Mouse (Mus musculus) CD4-positive helper T cell, adult 2 months (primary cell): ENCODE data around the gene Tns2.

Experiments
- DNase-seq: peaks from one replicate; pipeline ENCODE4 v3.0.0-alpha.2; 2012; ENCODE audit warnings: low read depth, missing footprints, low spot score

Gene Tns2

GRCm38 (mm10) chr15:102108651-102109525 lies 8.7 kb downstream of the Tns2 start:
- DNase-seq, result peak; percentile 82

DNA sequence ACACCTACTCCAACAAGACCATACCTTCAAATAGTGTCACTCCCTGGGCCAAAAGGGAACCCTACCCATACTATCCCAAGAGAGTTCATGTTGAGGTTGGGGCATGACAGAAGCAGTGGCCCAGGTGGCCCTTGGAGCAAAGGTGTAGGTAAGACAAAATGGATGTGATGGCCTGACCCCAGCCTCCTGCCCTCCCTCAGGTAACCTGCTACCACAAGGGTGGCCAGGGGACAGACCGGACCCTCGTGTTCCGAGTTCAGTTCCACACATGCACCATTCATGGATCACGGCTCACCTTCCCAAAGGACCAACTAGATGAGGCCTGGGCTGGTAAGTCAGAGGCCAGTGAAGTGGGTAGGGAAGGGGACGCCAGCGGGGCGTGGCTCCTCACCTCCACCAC lies 10.1 kb downstream of the Tns2 start:
- DNase-seq, result no peak

DNA sequence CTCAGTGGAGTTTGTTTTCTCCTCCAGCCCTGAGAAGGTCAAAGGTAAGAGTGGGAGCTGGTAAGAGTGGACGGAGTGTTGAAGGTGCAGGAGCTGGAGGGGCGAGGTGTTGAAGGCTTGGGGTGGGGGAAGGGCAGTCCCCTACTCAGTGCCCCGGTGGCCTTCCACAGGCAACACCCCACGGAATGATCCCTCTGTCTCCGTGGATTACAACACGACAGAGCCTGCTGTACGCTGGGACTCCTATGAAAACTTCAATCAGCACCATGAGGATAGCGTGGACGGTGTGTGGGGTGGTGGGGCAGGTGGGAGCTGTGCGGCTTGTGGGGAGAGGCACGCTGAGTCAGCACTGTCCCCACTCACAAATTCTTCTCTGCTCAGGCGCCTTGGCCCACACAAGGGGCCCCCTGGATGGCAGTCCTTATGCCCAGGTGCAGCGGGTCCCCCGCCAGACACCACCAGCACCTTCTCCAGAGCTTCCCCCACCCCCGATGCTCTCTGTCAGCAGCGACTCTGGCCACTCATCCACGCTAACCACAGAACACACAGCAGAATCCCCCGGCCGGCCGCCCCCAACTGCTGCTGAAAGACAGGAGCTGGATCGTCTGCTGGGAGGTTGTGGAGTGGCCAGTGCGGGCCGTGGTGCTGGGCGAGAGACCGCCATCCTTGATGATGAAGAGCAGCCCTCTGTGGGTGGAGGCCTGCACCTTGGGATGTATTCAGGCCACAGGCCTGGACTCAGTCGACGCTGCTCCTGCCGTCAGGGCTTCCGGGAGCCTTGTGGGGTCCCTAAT lies 10.7 kb downstream of the Tns2 start:
- DNase-seq, result no peak

DNA sequence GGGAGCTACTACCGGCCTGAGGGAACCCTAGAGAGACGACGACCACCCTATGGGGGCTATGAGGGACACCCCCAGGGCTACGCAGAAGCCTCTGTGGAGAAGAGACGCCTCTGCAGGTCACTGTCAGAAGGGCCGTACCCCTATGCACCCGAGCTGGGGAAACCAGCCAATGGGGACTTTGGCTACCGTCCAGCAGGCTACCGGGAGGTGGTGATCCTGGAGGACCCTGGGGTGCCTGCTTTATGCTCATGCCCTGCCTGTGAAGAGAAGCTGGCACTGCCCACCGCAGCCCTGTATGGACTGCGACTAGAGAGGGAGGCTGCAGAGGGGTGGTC lies 11.2 kb downstream of the Tns2 start:
- DNase-seq, result no peak

DNA sequence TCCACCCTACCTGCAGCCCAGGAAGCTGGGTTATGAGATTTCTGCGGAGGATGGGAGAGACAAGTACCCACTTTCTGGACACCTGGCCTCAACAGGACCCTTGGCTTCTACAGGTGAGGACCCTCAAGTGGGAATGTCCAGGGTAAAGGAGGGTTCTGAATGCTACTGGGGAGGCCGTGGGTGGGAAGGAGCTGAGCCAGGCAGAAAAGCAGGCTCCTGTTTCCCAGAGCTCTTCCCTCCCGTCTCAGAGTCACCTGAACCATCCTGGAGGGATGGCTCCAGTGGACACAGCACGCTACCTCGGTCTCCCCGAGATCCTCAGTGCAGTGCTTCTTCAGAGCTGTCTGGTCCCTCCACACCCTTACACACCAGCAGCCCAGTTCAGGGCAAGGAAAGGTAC lies 12.0 kb downstream of the Tns2 start:
- no peak for DNase-seq

DNA sequence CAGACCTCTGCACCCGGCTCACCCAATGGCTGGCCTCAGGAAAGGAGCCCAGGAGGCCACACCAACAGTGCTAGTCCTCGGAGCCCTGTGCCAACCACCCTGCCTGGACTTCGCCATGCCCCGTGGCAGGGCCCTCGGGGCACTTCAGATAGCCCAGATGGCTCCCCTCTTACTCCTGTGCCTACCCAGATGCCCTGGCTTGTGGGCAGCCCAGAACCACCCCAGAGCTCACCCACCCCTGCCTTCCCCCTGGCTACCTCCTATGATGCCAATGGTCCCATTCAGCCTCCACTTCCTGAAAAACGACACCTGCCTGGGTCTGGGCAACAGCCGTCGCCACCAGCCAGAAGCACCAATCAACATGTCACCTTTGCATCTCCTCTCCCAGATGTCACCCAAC lies 12.6 kb downstream of the Tns2 start:
- no peak for DNase-seq

DNA sequence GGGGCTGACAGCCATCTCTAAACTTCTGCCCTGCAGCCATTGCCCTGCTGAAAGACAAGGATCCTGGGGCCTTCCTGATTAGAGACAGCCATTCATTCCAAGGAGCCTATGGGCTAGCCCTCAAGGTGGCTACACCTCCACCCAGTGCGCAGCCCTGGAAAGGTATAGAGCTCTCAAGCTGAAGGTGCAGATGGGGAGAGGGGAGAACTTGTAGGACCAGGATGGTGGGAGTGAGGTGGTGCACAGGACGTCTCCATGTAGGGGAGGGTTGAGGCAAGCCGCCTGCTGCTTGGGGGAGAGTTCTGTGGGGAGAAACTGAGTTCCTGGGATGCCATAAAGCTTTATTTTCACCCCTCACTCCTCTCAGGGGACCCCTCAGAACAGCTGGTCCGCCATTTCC lies 13.5 kb downstream of the Tns2 start:
- DNase-seq, result no peak

- DNase-seq, result no peak
Observed at GRCm38 (mm10) chr15:102114651-102115260, 14.5 kb downstream of the Tns2 start.

- DNase-seq, result peak; percentile 70
Observed at GRCm38 (mm10) chr15:102115731-102116231, 15.6 kb downstream of the Tns2 start.

GRCm38 (mm10) chr15:102116753-102117415 lies 16.7 kb downstream of the Tns2 start:
- no peak for DNase-seq

- no peak for DNase-seq
Observed at GRCm38 (mm10) chr15:102117461-102118443, 17.5 kb downstream of the Tns2 start.

GRCm38 (mm10) chr15:102118591-102118990 lies 18.4 kb downstream of the Tns2 start:
- no peak for DNase-seq

- no peak for DNase-seq
Observed at GRCm38 (mm10) chr15:102119121-102119830, 19.1 kb downstream of the Tns2 start.

- no peak for DNase-seq
Observed at GRCm38 (mm10) chr15:102119831-102120170, 19.6 kb downstream of the Tns2 start.

- DNase-seq, result no peak
Observed at GRCm38 (mm10) chr15:102120530-102120929, 20.3 kb downstream of the Tns2 start.

GRCm38 (mm10) chr15:102126303-102126702 lies 26.1 kb downstream of the Tns2 start:
- DNase-seq, result no peak

DNA sequence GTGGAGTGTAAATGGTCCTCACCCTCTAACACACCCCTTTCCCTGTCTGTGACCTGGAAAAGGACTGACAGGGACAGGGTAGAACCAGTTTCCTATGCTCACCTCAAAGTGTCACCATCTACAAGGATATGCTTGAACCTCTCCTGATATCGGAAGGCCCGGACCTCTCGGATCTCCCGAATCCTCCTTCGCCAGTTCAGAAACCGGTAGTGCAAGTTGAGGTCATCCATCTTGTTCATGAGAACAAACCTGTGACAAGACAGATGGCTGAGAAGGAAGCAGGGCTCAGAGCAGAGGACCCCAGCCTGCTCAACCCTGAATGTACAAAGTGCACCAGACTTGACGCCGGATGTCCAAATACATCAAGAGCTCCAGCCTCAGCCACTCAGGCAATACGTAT lies 33.1 kb downstream of the Tns2 start:
- DNase-seq, result no peak

DNA sequence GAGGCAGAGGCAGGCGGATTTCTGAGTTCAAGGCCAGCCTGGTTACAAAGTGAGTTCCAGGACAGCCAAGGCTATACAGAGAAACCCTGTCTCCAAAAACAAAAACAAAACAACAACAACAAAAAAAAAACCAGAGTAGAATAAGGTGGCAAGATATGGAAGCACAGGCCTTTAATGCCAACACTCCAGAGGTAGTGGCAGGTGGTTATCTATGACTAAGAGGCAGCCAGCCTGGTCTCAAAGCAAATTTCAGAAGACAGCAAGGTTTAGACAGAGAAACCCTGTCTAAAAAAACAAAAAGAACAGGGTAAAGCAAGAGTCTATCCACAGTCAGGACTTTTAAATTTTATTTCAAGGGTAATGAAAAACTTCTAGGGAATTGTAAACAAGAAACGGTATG lies 34.5 kb downstream of the Tns2 start:
- no peak for DNase-seq

GRCm38 (mm10) chr15:102135522-102136128 lies 35.4 kb downstream of the Tns2 start:
- DNase-seq, result no peak
